Mouse (Mus musculus): ENCODE measurements around the gene Bcat1.

GRCm38 (mm10) chr6:145074461-145074860 is 1.5 kb downstream of the Bcat1 start:
- TF ChIP-seq CTCF (IDR thresholded peaks at IDR 0.05; ENCODE audit: control insufficient read depth, insufficient read depth, insufficient read length) (no peak), MAX (IDR thresholded peaks at IDR 0.05) (no peak), USF1 (IDR thresholded peaks at IDR 0.05; ENCODE audit: low read depth) (no peak), CEBPB (IDR thresholded peaks at IDR 0.05; ENCODE audit: low read depth) (no peak), MYOG (IDR thresholded peaks at IDR 0.05; ENCODE audit: control insufficient read depth, extremely low read depth, insufficient read length) (no peak), MYOD1 (IDR thresholded peaks at IDR 0.05; ENCODE audit: control insufficient read depth, insufficient read length, low read depth) (no peak), FOSL1 (IDR thresholded peaks at IDR 0.05; ENCODE audit: insufficient read depth, low read length, poor library complexity, severe bottlenecking) (no peak)
